Mouse (Mus musculus) lung, postnatal 0 days (tissue): ENCODE data around the gene Ptcd2. TPM values are rescaled to one million over a fixed set of nuclear protein-coding genes. Genes with fewer than 3 reads are reported as not detected.
"Not testable (repeated sequence)": the region's sequence is repeated elsewhere in the genome, so short reads cannot be mapped to it uniquely, and the experiment has no call there.

Experiments used
- ATAC-seq: fragments of 200-750 bp; cut with Nextera tagmentation; 2 replicates; pipeline ENCODE4 v1.8.0; 2017; ENCODE audit warnings: moderate library complexity
- DNase-seq: peaks from one replicate; pipeline ENCODE4 v3.0.0-alpha.2; 2016; ENCODE audit warnings: low spot score
- H3K27ac ChIP-seq: fragments of 300-500 bp; sonication (generic); 2 replicates; pipeline ENCODE4 v1.5.1; 2014; ENCODE audit warnings: antibody characterized with exemption, mild to moderate bottlenecking, low read length, mixed read lengths
- H3K27me3 ChIP-seq: fragments of 300-500 bp; sonication (generic); replicated peaks from 2 replicates; pipeline ENCODE4 v1.6.1; 2014; ENCODE audit warnings: low read length, mixed read lengths; ENCODE audit not compliant: insufficient read depth
- H3K36me3 ChIP-seq: fragments of 300-500 bp; sonication (generic); 2 replicates; pipeline ENCODE4 v1.6.1; 2014; ENCODE audit warnings: low read length, mixed read lengths; ENCODE audit not compliant: insufficient read depth
- H3K4me1 ChIP-seq: fragments of 300-500 bp; sonication (generic); 2 replicates; pipeline ENCODE4 v1.6.1; 2014; ENCODE audit warnings: antibody characterized with exemption, low read depth, low read length, mixed read lengths; ENCODE audit not compliant: insufficient read depth
- H3K4me2 ChIP-seq: fragments of 300-500 bp; sonication (generic); replicated peaks from 2 replicates; pipeline ENCODE4 v1.6.1; 2014; ENCODE audit warnings: low read depth, mild to moderate bottlenecking, low read length, moderate library complexity, mixed read lengths
- H3K4me3 ChIP-seq: fragments of 300-500 bp; sonication (generic); 2 replicates; pipeline ENCODE4 v1.5.1; 2014; ENCODE audit warnings: low read depth, low read length
- H3K9ac ChIP-seq: fragments of 300-500 bp; sonication (generic); replicated peaks from 2 replicates; pipeline ENCODE4 v1.6.1; 2014; ENCODE audit warnings: low read depth, mild to moderate bottlenecking
- H3K9me3 ChIP-seq: fragments of 300-500 bp; sonication (generic); 2 replicates; pipeline ENCODE4 v1.6.1; 2016; ENCODE audit warnings: low read length, mixed read lengths
- CTCF ChIP-seq: IDR thresholded peaks from 2 replicates; pipeline ENCODE4 v1.5.1; 2016; ENCODE audit warnings: antibody characterized with exemption, mild to moderate bottlenecking
- EP300 ChIP-seq: IDR thresholded peaks from 2 replicates; pipeline ENCODE4 v1.6.1; 2016; ENCODE audit warnings: antibody characterized with exemption, mild to moderate bottlenecking, control low read depth
- WGBS: fragments of 180-500 bp; shearing (Covaris S2); extraction: QIAGEN DNeasy Blood & Tissue Kit; methylation state at CpG from one replicate; pipeline ENCODE4 v1.1.7; 2014; 5-methylcytosine and 5-hydroxymethylcytosine counted together
- polyA plus RNA-seq: library from polyadenylated mRNA; unstranded; fragments of >200 nt; fragmentation: Nextera tagmentation; extraction: Ambion mirVana; gene quantifications from 2 replicates; pipeline ENCODE4 v1.2.1, GENCODE M21; 2015

Gene Ptcd2
- polyA plus RNA-seq, 1 experiment from 2014 or later = 22.9 TPM

GRCm38 (mm10) chr13:99323632-99324336 is 20.7 kb downstream of the Ptcd2 start:
- ATAC-seq (peak; percentile 73), DNase-seq (peak; percentile 47)
- no peak for TF ChIP-seq CTCF
- TF ChIP-seq EP300 = no peak
- Histone ChIP-seq H3K27me3 (no peaks in the 10 kb centered on the region), H3K9ac (no peak overlapping the region), H3K9me3 (no peaks in the 10 kb centered on the region), H3K4me1 (no peaks in the 10 kb centered on the region), H3K4me3 (no peak overlapping the region), H3K36me3 (peaks cover 13% of the 10 kb centered on the region; the same call in 1 of the 2 replicates), H3K4me2 (no peak overlapping the region), H3K27ac (no peak overlapping the region)
- WGBS = 69% methylated on average over 7 of the region's 7 CpGs

- not testable (repeated sequence) for DNase-seq, H3K27me3 ChIP-seq, H3K4me3 ChIP-seq, H3K9ac ChIP-seq, H3K4me1 ChIP-seq, H3K36me3 ChIP-seq, H3K4me2 ChIP-seq, H3K27ac ChIP-seq, H3K9me3 ChIP-seq, ATAC-seq
- 86% methylated on average over 11 of the region's 13 CpGs for WGBS
These were observed 21.6 kb downstream of the Ptcd2 start for GRCm38 (mm10) chr13:99322915-99323314.

GRCm38 (mm10) chr13:99320453-99320852 is 24.1 kb downstream of the Ptcd2 start:
- peaks cover 6% of the 10 kb centered on the region; the same call in 1 of the 2 replicates for H3K36me3 ChIP-seq
- no peak overlapping the region for H3K9ac ChIP-seq
- ATAC-seq (no peak), DNase-seq (no peak)
- TF ChIP-seq EP300 (no peak), CTCF (no peak)
- H3K4me3 ChIP-seq = no peak overlapping the region
- no peak overlapping the region for H3K4me2 ChIP-seq
- H3K27ac ChIP-seq = no peak overlapping the region
- H3K4me1 ChIP-seq = no peaks in the 10 kb centered on the region
- H3K9me3 ChIP-seq = no peaks in the 10 kb centered on the region
- 91% methylated on average over 7 of the region's 7 CpGs for WGBS
- no peaks in the 10 kb centered on the region for H3K27me3 ChIP-seq

GRCm38 (mm10) chr13:99317058-99317457 is 27.4 kb downstream of the Ptcd2 start:
- Histone ChIP-seq H3K9ac (no peak overlapping the region), H3K27ac (no peak overlapping the region), H3K4me2 (no peak overlapping the region), H3K36me3 (no peaks in the 10 kb centered on the region), H3K27me3 (no peaks in the 10 kb centered on the region), H3K9me3 (no peaks in the 10 kb centered on the region), H3K4me3 (no peak overlapping the region), H3K4me1 (no peaks in the 10 kb centered on the region)
- ATAC-seq = no peak
- TF ChIP-seq CTCF (peak; percentile 72), EP300 (no peak)
- no peak for DNase-seq
- WGBS = 58% methylated on average over 4 of the region's 4 CpGs

GRCm38 (mm10) chr13:99316366-99316765 is 28.1 kb downstream of the Ptcd2 start:
- H3K27ac ChIP-seq = no peak overlapping the region
- WGBS = 82% methylated on average over 6 of the region's 6 CpGs
- no peak for DNase-seq
- H3K9ac ChIP-seq = no peak overlapping the region
- no peaks in the 10 kb centered on the region for H3K36me3 ChIP-seq
- H3K27me3 ChIP-seq = no peaks in the 10 kb centered on the region
- no peak for ATAC-seq
- H3K4me1 ChIP-seq = no peaks in the 10 kb centered on the region
- no peaks in the 10 kb centered on the region for H3K9me3 ChIP-seq
- H3K4me3 ChIP-seq = no peak overlapping the region
- H3K4me2 ChIP-seq = no peak overlapping the region
- TF ChIP-seq EP300 (no peak), CTCF (no peak)

GRCm38 (mm10) chr13:99314657-99315181 is 29.8 kb downstream of the Ptcd2 start:
- ATAC-seq = no peak

More at GRCm38 (mm10) chr13:99314657-99315181, 29.8 kb downstream of the Ptcd2 start:
- H3K4me1 ChIP-seq = no peaks in the 10 kb centered on the region
- no peak overlapping the region for H3K4me2 ChIP-seq
- H3K4me3 ChIP-seq = no peak overlapping the region
- no peak overlapping the region for H3K27ac ChIP-seq
- no peak overlapping the region for H3K9ac ChIP-seq
- no peak for TF ChIP-seq EP300
- TF ChIP-seq CTCF = no peak
- DNase-seq = no peak
- H3K36me3 ChIP-seq = no peaks in the 10 kb centered on the region
- 78% methylated on average over 15 of the region's 15 CpGs for WGBS
- H3K27me3 ChIP-seq = no peaks in the 10 kb centered on the region
- no peaks in the 10 kb centered on the region for H3K9me3 ChIP-seq
